Mouse (Mus musculus) large intestine, adult 2 months (tissue): ENCODE measurements around the gene Calr4. TPM values are rescaled to one million over a fixed set of nuclear protein-coding genes. Genes with fewer than 3 reads are reported as not detected.
A peak's percentile ranks its signal among the peaks of the same experiment; 100 is the strongest.

ENCODE experiments used
- DNase-seq: peaks from one replicate; pipeline ENCODE4 v3.0.0-alpha.2; 2012; ENCODE audit warnings: low read depth, low spot score
- WGBS: fragments of 180-500 bp; shearing (Covaris S2); methylation state at CpG from one replicate; pipeline ENCODE4 v1.1.7; 2018; 5-methylcytosine and 5-hydroxymethylcytosine counted together
- polyA plus RNA-seq: library from polyadenylated mRNA; depleted of rRNA; stranded (reverse); fragments of >200 nt; gene quantifications from 2 replicates; pipeline ENCODE4 v1.2.3, GENCODE M21; 2012; rRNA removed

Calr4 gene
- polyA plus RNA-seq, 1 experiment = not detected

DNA sequence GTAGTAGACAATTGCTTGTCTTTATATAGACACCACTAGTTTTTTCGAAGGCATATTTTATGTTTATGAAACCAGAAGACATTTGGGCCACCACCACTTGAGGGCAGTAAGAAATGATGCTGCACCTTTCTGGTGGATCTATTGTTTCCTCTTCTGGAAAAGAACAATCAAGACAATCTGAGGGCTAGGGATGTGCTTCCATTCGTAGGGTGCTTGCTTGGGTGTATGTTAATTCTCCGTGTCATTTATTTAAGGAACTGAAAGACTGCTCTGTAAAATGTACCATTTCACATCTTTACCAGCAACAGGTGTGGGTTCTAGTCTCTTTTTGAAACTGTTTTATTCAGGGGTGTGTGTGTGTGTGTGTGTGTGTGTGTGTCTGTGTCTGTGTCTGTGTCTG lies 34.6 kb downstream of the Calr4 start:
- DNase-seq = no peak
- whole genome bisulfite sequencing = 76% methylated on average over 3 of the region's 3 CpGs

DNA sequence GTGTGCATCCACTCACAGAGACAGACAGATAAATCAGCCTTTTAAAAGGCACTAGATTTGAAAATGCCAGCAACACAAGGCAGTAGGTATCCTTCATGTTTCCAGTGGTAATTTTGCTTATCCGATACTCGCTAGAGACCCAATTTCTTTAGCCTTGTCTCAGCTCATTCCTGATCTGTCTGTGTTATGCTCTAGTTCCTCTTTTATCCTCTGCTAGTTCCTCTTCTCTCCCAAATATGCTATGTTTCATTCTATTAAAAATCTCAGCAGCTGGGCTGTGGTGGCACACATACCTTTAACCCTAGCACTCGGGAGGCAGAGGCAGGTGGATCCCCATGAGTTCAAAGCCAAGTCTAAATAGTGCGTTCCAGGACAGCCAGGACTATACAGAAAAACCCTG lies 37.5 kb downstream of the Calr4 start:
- no peak for DNase-seq
- WGBS = 89% methylated on average over 4 of the region's 4 CpGs

DNA sequence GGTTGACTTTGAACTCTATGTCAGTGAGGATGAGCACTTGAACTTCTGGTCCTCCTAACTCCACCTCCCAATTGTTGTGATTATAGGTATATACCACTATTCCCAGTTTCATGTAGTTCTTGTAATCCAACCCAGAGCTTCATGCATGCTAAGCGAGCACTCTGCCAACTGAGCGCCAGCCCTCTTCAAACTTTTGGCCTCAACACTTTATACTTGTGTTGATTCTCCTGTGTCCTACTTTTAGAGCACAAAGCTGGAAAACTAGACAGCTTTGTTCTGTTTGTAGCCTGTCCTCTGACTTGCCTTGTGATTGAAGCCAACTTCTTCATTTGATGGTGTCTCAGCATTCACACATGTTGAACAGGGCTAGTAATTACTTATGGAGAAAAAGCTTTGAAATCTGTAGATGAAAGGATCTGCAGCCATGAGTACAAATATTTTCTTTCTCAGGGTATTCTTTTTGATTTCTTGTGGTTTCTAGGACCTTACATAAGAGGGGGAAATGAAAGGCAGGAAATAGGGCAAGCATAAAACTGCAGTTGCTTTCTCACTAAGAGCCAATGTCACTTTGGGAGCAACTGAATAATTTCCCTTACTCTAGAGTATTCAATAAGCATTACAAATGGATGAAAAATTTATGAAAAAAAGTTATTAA lies 39.4 kb downstream of the Calr4 start:
- DNase-seq = no peak
- WGBS = 90% methylated on average over 2 of the region's 2 CpGs

DNA sequence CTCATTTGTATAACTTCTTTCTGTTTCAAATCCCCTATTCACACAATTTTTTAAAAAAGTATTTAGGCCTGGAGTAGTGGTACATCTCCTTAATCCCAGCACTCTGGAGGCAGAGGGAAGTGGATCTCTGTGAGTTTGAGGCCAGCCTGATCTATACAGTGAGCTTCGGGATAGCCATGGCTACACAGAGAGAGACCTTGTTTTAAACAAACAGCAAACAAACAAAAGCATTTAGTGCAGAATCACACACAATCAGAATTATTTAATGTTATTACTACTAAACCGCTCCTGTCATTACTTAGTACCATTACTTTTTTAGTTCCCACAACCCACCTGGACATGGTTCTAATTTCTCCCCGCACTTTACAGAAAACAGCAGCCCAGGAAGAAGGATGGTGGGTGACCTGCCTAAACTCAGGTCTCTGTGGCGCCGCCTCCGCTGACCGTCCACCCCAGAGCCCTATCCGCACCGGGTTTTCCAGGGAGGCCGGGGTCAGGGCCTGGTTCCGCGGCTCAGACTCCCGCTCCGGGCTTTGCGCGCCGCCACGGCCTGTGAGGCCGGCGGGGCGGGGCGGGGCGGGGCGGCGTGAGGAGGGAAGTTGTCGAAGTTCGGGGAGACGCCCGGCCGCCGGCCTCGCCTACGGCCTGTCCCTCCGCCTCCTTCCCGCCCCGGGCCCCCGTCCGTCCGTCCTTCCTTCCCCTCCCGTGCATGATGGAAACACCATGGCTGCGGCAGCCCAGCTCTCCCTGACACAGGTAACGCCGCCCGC lies 45.6 kb downstream of the Calr4 start, which contains the start of gene Eps15:
TSS of gene Eps15 (plus strand) at position 580 of the 770 bp plus-strand sequence.
- WGBS = 4% methylated on average over 43 of the region's 44 CpGs

DNA sequence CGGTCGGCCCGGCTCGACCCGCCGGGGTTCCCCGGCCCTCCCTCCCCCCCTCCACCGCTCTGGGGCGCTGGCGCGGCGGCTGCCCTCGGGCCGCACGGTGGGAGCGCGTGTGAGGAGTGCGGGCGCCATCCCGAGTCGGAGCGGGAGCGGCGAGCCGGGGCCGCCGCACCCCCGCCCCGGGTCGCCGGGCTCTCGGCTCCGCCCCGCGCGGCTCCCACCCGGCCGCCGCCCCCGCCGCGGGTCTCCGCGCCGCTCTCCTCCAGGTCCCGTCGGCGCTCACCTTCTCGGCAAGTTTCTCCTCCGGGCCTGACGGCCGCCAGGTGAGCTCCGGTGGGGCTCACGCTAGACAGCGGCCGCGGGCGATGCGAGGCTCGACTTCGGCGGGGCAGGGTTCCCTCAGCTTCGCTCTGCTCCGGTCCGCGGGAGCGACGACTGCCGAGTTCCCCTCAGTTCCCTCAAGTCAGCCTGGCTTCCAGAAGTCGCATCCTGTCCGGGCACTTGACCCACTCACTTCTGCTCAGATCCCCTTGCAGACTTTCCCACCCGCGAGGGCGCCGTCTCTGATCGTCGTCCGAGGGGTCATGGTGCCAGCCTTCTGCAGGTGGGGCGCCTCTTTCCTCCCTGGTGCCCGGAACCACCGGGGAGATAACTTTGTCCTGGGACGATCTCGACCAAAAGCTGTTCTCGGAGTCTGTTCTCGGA lies 46.3 kb downstream of the Calr4 start:
- no peak for DNase-seq
- 1% methylated on average over 82 of the region's 85 CpGs for WGBS

More for the DNA sequence above, 45.6 kb downstream of the Calr4 start, which contains the start of gene Eps15:
- peak; percentile 77 for DNase-seq

DNA sequence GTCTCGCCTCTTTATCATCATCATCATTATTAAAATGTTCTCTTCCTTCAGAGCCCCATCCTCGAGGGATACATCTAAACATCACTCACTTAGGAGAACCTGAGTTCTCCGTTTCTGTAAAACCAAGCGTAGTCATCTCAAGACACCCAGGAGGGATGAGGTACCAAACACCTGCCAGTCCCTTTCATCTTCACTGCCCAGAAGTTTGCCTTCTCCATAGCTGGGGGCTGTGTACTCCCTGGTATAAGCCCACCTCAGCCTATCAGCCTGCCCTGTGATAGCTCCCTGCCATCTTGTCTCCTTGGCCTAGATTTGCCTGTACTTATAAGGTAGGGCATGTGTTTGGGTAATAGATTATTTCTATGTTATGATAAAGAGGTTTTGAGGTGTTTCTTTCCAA lies 46.9 kb downstream of the Calr4 start:
- DNase-seq = no peak
- 3% methylated on average over 4 of the region's 4 CpGs for WGBS

DNA sequence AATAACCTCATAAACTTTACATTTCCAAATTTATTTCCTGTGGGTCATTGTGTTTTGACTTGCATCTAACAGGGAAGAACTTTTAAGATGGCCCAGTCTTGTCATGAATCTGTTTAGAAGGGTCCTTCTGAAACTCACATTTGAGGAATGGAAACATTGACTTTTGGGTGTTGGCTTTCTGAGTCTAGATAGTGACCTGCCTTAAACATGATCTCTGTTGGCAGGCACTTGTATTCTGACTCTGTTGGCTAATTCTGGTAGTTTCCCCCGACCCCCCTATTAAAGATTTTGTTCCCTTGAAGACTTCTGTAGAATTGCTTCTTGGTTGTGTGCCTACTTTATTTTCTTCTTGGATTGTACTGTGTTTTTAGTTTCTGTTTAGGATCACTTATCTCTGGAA lies 47.7 kb downstream of the Calr4 start:
- DNase-seq = no peak
- WGBS = 71% methylated on average over 1 of the region's 1 CpGs

DNA sequence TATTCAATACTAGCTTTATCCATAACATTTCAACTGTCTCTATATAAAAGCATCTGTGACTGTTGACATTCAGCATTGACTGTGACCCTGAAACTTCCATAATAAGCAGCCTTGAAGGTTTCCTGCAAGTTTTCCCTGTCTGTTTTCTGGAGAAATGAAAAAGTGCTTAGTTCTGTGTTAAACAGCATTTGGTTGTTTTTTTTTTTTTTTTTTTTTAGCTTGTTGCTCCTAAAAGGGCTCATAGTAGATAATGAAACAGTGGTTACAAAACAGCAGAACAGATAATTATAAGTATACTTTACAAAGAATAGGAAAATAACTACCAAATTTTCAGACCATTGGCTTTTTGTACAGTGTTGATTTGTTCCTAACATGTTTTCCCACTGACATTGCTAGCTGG lies 60.3 kb downstream of the Calr4 start:
- no peak for DNase-seq

GRCm38 (mm10) chr4:109296510-109296909 lies 62.2 kb downstream of the Calr4 start:
- no peak for DNase-seq
- 49% methylated on average over 2 of the region's 2 CpGs for WGBS

- DNase-seq = no peak
These were observed 64.9 kb downstream of the Calr4 start for GRCm38 (mm10) chr4:109299136-109299535.

Other genes with a start within 250 kb of the Calr4 start
- 25.0 and 28.4 TPM in 2 replicates for gene Nrd1, start 233.8 kb upstream of the Calr4 start, polyA plus RNA-seq
- gene Osbpl9, start 32.2 kb upstream of the Calr4 start, polyA plus RNA-seq = 40.6 and 54.2 TPM in 2 replicates
- 9.0 and 12.8 TPM in 2 replicates for gene Eps15, start 45.8 kb downstream of the Calr4 start, polyA plus RNA-seq
- gene Ttc39a, start 172.1 kb downstream of the Calr4 start, polyA plus RNA-seq = 24.0 and 28.3 TPM in 2 replicates